Comparison of ENCODE assay signal across 8 mouse cellular contexts in genomic region chr7:45898125-45898524, GRCm38 (mm10). TPM values are rescaled to one million over a fixed set of nuclear protein-coding genes. Genes with fewer than 3 reads are reported as not detected.
DNase-seq lines count a peak whose midpoint lies in the region; ATAC-seq and TF ChIP-seq lines count a peak whose summit lies in the region.
"Not testable (repeated sequence)": the region's sequence is repeated elsewhere in the genome, so short reads cannot be mapped to it uniquely, and the experiment has no call there.

No protein-coding gene starts in this region.

- ATAC-seq in kidney, postnatal 0 days (replicated peaks; ENCODE audit: low FRiP score, low read depth); lung, embryonic 14.5 days (ENCODE audit: insufficient read depth): not testable (repeated sequence)

- not testable (repeated sequence) for TF ChIP-seq POLR2A in bone marrow macrophage, adult 2 months (IDR thresholded peaks at IDR 0.05; ENCODE audit: borderline replicate concordance, low read depth, low read length)

- H3K4me1 ChIP-seq in bone marrow macrophage, adult 2 months (ENCODE audit: control insufficient read depth, insufficient read depth, low read length); kidney, postnatal 0 days (replicated peaks; ENCODE audit: insufficient read depth, low read length); lung, embryonic 14.5 days (ENCODE audit: insufficient read depth): not testable (repeated sequence)
- peaks cover 17% of the 10 kb centered on the region for H3K4me1 ChIP-seq in forebrain, embryonic 10.5 days
- peaks cover 20% of the 10 kb centered on the region for H3K4me1 ChIP-seq in hindbrain, embryonic 10.5 days (replicated peaks)

- peak; percentile 84 for DNase-seq in CD4-positive, CD25-positive, alpha-beta regulatory T cell, adult 2 months (ENCODE audit: low read depth, low spot score)
- not testable (repeated sequence) for DNase-seq in forebrain, embryonic 10.5 days (ENCODE audit: extremely low spot score, low spot score); hindbrain, embryonic 10.5 days (ENCODE audit: low spot score)
- DNase-seq in kidney, postnatal 0 days (ENCODE audit: low spot score), result peak; percentile 44
- peak; percentile 70 for DNase-seq in lung, embryonic 14.5 days
- peak; percentile 85 for DNase-seq in naive thymus-derived CD4-positive, alpha-beta T cell, adult 2 months (ENCODE audit: low read depth)
- DNase-seq in thymus, postnatal 14 days, result peak; percentile 65

- not testable (repeated sequence) for TF ChIP-seq CTCF in bone marrow macrophage, adult 2 months (IDR thresholded peaks at IDR 0.05; ENCODE audit: low read depth, low read length)
- TF ChIP-seq CTCF in kidney, postnatal 0 days (IDR thresholded peaks at IDR 0.05; ENCODE audit: low read depth), result peak; percentile 55
- TF ChIP-seq CTCF in lung, embryonic 14.5 days (IDR thresholded peaks at IDR 0.05; ENCODE audit: low read depth), result peak; percentile 55

- 62% methylated on average over 4 of the region's 4 CpGs for WGBS in forebrain, embryonic 10.5 days
- 58% methylated on average over 4 of the region's 4 CpGs for WGBS in hindbrain, embryonic 10.5 days
- WGBS in kidney, postnatal 0 days, result 50% methylated on average over 4 of the region's 4 CpGs
- 63% methylated on average over 4 of the region's 4 CpGs for WGBS in lung, embryonic 14.5 days

- H3K4me3 ChIP-seq in bone marrow macrophage, adult 2 months (ENCODE audit: insufficient read depth, low read length), result peak overlapping the region; percentile 63
- H3K4me3 ChIP-seq in forebrain, embryonic 10.5 days, result peak overlapping the region; percentile 62
- peak overlapping the region; percentile 60; the same call in 1 of the 2 replicates for H3K4me3 ChIP-seq in hindbrain, embryonic 10.5 days
- not testable (repeated sequence) for H3K4me3 ChIP-seq in kidney, postnatal 0 days (replicated peaks; ENCODE audit: low read depth, low read length)
- peak overlapping the region; percentile 49; the same call in 1 of the 2 replicates for H3K4me3 ChIP-seq in lung, embryonic 14.5 days (ENCODE audit: low read depth, low read length)

- not testable (repeated sequence) for H3K27ac ChIP-seq in bone marrow macrophage, adult 2 months (ENCODE audit: insufficient read depth, low read depth, low read length); forebrain, embryonic 10.5 days; kidney, postnatal 0 days
- H3K27ac ChIP-seq in hindbrain, embryonic 10.5 days, result peak overlapping the region; percentile 90; the same call in 1 of the 2 replicates
- H3K27ac ChIP-seq in lung, embryonic 14.5 days (ENCODE audit: low read depth), result 0 out of 2 replicates have a peak overlapping the region, but pooled peaks have one; percentile 81

- not testable (repeated sequence) for H3K9ac ChIP-seq in kidney, postnatal 0 days (ENCODE audit: low read depth, low read length); lung, embryonic 14.5 days

- peak overlapping the region; percentile 74; the same call in 1 of the 2 replicates for H3K4me2 ChIP-seq in kidney, postnatal 0 days (ENCODE audit: low read length)
- H3K4me2 ChIP-seq in lung, embryonic 14.5 days, result peak overlapping the region; percentile 96

- not testable (repeated sequence) for H3K9me3 ChIP-seq in forebrain, embryonic 10.5 days; hindbrain, embryonic 10.5 days; kidney, postnatal 0 days (replicated peaks; ENCODE audit: low read length); lung, embryonic 14.5 days (ENCODE audit: low read depth, low read length)

- H3K36me3 ChIP-seq in forebrain, embryonic 10.5 days (replicated peaks); hindbrain, embryonic 10.5 days; kidney, postnatal 0 days (ENCODE audit: insufficient read depth, low read length); lung, embryonic 14.5 days (ENCODE audit: insufficient read depth): not testable (repeated sequence)

- not testable (repeated sequence) for H3K27me3 ChIP-seq in forebrain, embryonic 10.5 days (ENCODE audit: poor library complexity, severe bottlenecking); hindbrain, embryonic 10.5 days (ENCODE audit: insufficient read depth, poor library complexity, severe bottlenecking); kidney, postnatal 0 days (ENCODE audit: insufficient read depth, low read length); lung, embryonic 14.5 days (ENCODE audit: insufficient read depth, low read length)

RNA-seq across cellular contexts. Expression of gene Tmem143, which starts 1.4 kb away (rescaled TPM):
- polyA plus RNA-seq in bone marrow macrophage, adult 2 months (2012; ENCODE audit: insufficient read depth, insufficient read length, missing spikeins), result 15.1 and 18.9 TPM in 2 replicates
- 4.2 and 4.8 TPM in 2 replicates for polyA plus RNA-seq in forebrain, embryonic 10.5 days (2016; fragmentation: Nextera tagmentation; extraction: Ambion mirVana)
- 4.5 and 4.8 TPM in 2 replicates for polyA plus RNA-seq in hindbrain, embryonic 10.5 days (2016; fragmentation: Nextera tagmentation; extraction: Ambion mirVana)
- polyA plus RNA-seq in kidney, postnatal 0 days (2015; fragmentation: Nextera tagmentation; extraction: Ambion mirVana), result 6.2 and 6.7 TPM in 2 replicates
- 2.7 and 3.5 TPM in 2 replicates for polyA plus RNA-seq in lung, embryonic 14.5 days (2014; fragmentation: Nextera tagmentation; extraction: Ambion mirVana)

RNA-seq across cellular contexts. Expression of gene Syngr4, which starts 1.6 kb away (rescaled TPM):
- 1.1 TPM in 1 of 2 replicates, not detected in the other for polyA plus RNA-seq in bone marrow macrophage, adult 2 months (2012; ENCODE audit: insufficient read depth, insufficient read length, missing spikeins)
- polyA plus RNA-seq in forebrain, embryonic 10.5 days (2016; fragmentation: Nextera tagmentation; extraction: Ambion mirVana), result 1.3 and 1.9 TPM in 2 replicates
- polyA plus RNA-seq in hindbrain, embryonic 10.5 days (2016; fragmentation: Nextera tagmentation; extraction: Ambion mirVana), result 1.1 and 1.3 TPM in 2 replicates
- polyA plus RNA-seq in kidney, postnatal 0 days (2015; fragmentation: Nextera tagmentation; extraction: Ambion mirVana), result 0.96 and 1.6 TPM in 2 replicates
- polyA plus RNA-seq in lung, embryonic 14.5 days (2014; fragmentation: Nextera tagmentation; extraction: Ambion mirVana), result 1.0 and 1.4 TPM in 2 replicates

RNA-seq across cellular contexts. Expression of gene Grin2d, which starts 19.9 kb away (rescaled TPM):
- polyA plus RNA-seq in bone marrow macrophage, adult 2 months (2012; ENCODE audit: insufficient read depth, insufficient read length, missing spikeins), result 0.24 and 0.34 TPM in 2 replicates
- 0.09 TPM in 2 replicates for polyA plus RNA-seq in forebrain, embryonic 10.5 days (2016; fragmentation: Nextera tagmentation; extraction: Ambion mirVana)
- polyA plus RNA-seq in hindbrain, embryonic 10.5 days (2016; fragmentation: Nextera tagmentation; extraction: Ambion mirVana), result 0.19 and 0.33 TPM in 2 replicates
- polyA plus RNA-seq in kidney, postnatal 0 days (2015; fragmentation: Nextera tagmentation; extraction: Ambion mirVana), result 0.29 and 0.32 TPM in 2 replicates
- 0.41 and 0.43 TPM in 2 replicates for polyA plus RNA-seq in lung, embryonic 14.5 days (2014; fragmentation: Nextera tagmentation; extraction: Ambion mirVana)

RNA-seq across cellular contexts. Expression of gene Emp3, which starts 23.1 kb away (rescaled TPM):
- 635 and 697 TPM in 2 replicates for polyA plus RNA-seq in bone marrow macrophage, adult 2 months (2012; ENCODE audit: insufficient read depth, insufficient read length, missing spikeins)
- polyA plus RNA-seq in forebrain, embryonic 10.5 days (2016; fragmentation: Nextera tagmentation; extraction: Ambion mirVana), result 8.5 and 9.7 TPM in 2 replicates
- 16.7 and 29.7 TPM in 2 replicates for polyA plus RNA-seq in hindbrain, embryonic 10.5 days (2016; fragmentation: Nextera tagmentation; extraction: Ambion mirVana)
- 170 and 171 TPM in 2 replicates for polyA plus RNA-seq in kidney, postnatal 0 days (2015; fragmentation: Nextera tagmentation; extraction: Ambion mirVana)
- 164 and 174 TPM in 2 replicates for polyA plus RNA-seq in lung, embryonic 14.5 days (2014; fragmentation: Nextera tagmentation; extraction: Ambion mirVana)

RNA-seq across cellular contexts. Expression of gene Kdelr1, which starts 25.6 kb away (rescaled TPM):
- 169 and 174 TPM in 2 replicates for polyA plus RNA-seq in bone marrow macrophage, adult 2 months (2012; ENCODE audit: insufficient read depth, insufficient read length, missing spikeins)
- 34.1 and 37.0 TPM in 2 replicates for polyA plus RNA-seq in forebrain, embryonic 10.5 days (2016; fragmentation: Nextera tagmentation; extraction: Ambion mirVana)
- 37.6 and 67.7 TPM in 2 replicates for polyA plus RNA-seq in hindbrain, embryonic 10.5 days (2016; fragmentation: Nextera tagmentation; extraction: Ambion mirVana)
- polyA plus RNA-seq in kidney, postnatal 0 days (2015; fragmentation: Nextera tagmentation; extraction: Ambion mirVana), result 81.3 and 84.5 TPM in 2 replicates
- 107 and 108 TPM in 2 replicates for polyA plus RNA-seq in lung, embryonic 14.5 days (2014; fragmentation: Nextera tagmentation; extraction: Ambion mirVana)
